Mouse (Mus musculus) gastrocnemius, postnatal 25 days (tissue): ENCODE measurements around the gene Edem3. TPM values are rescaled to one million over a fixed set of nuclear protein-coding genes. Genes with fewer than 3 reads are reported as not detected.
"Not testable (repeated sequence)": the region's sequence is repeated elsewhere in the genome, so short reads cannot be mapped to it uniquely, and the experiment has no call there.

Source experiments
- DNase-seq: peaks from one replicate; pipeline ENCODE4 v3.0.0; 2022
- total RNA-seq, 2 experiments: library from RNA; stranded (reverse); gene quantifications; 1 replicate in 1 of 2; 2 replicates in 1 of 2; pipeline ENCODE4 v1.2.3; 2021

Gene Edem3
- total RNA-seq, 2 experiments from 2014 or later, result 19.7 to 21.1 TPM

DNA sequence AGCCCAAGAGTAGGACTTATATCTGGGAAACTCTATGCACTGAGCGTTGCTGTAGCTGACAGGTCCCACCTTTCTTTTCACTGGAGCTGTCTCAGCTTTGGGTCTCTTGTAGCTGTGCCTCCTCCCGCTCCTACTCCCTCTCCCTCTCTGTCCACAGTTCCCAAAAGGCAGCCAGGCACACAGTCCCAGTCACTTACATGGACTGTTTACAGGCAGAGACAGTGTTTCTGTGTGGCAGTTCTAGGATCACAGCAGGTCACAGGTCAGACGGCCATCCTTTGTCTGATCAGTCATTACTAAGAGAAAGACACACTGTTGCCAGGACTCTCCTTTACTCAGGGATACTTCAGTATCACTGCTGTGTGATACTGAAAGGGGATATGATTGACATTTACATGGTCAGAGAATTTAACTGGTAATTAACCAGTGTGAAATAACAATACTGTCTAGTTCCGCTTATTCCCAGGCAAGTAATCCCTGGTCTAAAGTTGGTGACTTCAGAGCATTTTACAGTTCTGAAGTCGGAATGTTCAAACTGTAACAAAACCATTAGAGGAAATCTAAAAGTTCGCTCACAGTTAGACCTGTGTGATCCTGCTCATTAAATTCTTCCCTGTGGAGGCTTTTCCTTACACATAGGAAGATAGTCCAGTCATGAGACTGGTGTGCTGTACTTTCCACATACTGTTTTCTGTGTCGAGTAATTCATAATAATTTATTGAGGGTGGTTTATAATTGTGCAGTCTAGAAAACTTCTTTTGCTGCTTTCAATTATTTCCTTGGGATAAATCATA, 55.7 kb downstream of the Edem3 start:
- DNase-seq, result no peak

DNA sequence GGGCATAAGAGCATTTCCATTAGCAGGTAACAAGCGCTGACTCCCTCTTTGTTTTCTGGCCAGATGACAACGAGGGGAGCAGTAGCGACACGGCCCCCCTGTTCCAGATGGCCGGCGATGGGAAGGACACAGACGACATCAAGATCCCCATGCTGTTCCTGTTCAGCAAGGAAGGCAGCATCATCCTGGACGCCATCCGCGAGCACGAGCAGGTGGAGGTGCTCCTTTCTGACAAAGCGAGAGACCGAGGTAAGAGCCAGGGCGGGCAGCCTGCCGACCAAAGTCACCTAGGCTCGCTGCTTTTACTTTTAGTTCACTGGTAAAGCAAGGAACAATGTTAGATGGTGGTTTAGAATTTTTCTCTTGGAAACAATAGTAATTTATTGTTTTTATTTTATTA, 56.3 kb downstream of the Edem3 start:
- no peak for DNase-seq

DNA sequence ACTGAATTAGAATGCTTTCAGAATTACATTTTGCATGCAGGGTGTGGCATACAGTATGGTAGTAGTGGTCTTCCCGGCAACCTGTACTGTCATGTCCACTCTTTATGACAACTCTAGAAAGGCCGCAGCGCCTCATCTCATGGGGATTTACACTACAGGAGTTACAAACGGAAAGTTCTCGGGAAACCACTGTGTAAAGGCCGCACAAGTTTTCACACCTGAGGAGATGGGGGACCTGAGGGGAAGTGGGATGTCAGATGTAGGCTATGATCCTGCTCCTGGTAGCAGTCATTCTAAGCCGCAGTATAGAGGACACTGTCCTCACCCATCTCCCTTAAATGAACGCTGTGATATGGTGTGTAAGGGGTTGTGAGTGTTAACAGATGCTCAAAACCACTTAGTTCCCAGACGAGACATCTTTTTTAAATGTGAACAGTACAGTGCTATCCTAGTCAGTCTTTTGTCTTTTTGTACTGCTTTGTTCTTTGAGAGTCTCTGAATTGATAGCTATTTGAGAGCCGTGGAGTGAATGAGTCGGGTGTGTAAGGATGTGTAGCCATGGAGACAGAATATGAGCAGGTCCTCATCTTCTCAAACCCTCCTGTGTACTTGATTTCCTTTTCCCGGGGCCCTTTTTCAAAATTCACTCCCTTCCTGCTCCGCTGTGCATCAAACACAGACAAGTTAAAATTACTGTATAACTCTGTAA, 57.0 kb downstream of the Edem3 start:
- no peak for DNase-seq

DNA sequence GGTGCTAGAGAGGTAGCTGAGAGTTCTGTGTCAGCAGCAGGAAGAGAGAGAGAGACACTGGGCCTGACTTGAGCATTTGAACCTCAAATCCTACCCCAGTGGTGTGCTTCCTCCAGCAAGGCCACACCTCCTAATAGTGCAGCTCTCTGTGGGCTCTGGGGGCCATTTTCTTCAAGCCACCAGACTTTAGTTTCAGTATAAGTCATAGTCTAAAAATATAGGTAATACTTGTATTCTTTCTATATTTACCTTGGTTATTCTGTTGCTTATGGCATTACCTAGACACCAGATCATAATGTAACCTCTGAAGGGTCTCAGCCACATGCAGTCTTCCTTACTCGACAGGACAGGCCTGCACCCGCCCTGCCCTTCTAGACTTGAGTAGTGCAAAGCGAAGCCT, 60.9 kb downstream of the Edem3 start:
- no peak for DNase-seq

DNA sequence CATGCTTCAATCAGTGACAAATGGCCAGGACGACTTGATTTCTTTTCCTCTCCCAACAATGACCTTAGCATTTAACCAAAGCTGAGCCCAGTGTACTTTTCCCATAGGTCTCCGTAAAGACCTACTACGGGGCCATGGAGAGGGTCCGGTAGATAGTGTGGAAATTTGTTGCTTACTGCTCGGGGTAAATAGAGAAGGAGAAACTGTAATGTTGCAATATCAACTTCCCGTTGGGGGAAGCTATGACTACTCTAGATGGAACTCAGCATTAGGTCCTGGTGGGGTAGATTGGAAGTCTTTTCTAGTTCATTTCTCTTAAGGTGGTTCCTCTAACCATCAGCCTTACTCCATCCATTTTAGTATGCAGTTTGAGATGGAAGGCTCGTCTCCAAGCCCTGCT, 64.0 kb downstream of the Edem3 start:
- DNase-seq, result no peak

DNA sequence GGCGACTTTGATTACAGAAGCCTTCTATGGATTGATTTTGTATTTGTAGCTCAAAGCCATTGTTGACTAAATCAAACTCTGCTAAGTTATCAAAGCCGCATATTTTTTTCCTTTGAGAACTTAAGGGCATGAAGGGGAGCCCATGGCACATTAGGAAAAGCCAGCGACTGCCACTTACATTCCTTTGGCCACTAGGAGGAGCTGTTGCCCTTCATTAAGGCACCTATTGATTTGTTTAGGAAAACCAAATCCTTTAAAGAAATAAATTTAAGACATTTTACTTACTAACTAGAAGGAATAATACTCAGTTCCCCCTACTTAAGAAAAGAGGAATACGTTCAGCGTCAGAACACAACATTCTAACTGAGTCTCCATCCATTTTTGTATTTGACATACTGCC, 65.3 kb downstream of the Edem3 start:
- DNase-seq, result no peak

DNA sequence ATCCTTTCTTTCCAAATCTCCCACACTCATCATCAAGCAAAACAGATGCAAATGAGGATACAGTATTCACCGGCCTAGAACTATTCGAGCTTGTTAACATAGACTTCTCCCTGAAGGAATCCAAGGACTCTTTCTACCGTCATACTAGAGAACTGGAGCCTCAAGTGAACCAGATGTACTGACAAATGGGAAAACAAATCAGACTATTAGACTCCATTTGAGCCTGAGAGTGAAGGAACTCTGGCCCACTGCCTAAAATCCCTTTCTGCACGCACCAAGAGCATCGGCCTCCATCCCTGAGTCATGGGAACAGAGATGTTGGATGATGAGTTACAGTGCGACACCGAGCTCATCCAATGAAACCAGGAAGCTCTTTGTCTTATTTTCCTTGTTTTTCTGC, 69.9 kb downstream of the Edem3 start:
- peak; percentile 14 for DNase-seq

DNA sequence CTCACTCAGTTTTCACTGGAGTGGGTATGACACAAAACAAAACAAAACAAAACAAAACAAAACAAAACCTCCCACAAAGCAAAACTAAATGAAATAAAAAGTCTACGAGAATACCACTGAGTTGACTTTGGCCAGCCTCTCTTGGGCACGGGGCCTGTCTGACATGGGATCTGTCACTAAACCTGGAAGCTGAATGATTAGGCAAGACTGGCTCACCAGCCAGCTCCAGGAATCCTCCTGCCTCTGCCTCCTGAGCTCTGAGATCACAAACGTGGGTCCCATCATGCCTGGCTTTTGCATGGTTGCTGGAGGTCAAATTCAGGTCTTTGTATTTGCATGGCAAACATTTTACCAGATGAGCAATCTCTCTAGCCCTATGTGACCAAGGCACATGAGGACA, 76.6 kb downstream of the Edem3 start:
- DNase-seq, result no peak

DNA sequence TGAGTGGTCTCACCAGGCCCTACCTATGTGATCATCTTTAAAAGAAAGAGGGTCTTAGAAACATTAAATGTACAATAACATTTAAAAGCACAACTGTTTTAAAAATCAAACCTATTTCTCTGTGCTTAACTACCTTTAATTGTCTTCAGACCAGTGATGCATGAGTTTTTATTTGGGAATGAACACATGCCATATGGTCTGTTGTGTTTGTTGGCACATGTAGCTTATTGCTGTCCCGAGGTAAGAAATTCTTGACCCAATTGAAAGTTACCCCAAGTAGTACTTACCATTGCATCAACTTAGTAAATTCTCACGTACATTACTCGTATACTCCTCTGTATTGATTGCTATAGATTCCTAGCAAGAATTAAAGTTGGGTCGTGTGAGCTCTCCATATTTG, 80.1 kb downstream of the Edem3 start:
- no peak for DNase-seq

DNA sequence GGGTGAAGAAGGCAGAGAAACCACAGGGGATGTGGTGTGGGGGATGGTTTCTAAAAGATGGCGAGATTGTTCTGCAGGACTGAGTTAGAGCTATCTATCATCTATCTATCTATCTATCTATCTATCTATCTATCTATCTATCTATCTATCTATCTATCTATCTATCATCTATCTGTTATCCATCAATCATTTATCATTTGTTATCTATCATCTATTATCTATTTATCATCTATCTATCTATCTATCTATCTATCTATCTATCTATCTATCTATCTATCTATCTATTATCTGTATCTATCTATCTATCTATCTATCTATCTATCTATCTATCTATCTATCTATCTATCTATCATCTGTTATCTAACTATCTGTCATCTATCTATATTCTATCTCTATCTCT, 85.2 kb downstream of the Edem3 start:
- DNase-seq, result not testable (repeated sequence)

DNA sequence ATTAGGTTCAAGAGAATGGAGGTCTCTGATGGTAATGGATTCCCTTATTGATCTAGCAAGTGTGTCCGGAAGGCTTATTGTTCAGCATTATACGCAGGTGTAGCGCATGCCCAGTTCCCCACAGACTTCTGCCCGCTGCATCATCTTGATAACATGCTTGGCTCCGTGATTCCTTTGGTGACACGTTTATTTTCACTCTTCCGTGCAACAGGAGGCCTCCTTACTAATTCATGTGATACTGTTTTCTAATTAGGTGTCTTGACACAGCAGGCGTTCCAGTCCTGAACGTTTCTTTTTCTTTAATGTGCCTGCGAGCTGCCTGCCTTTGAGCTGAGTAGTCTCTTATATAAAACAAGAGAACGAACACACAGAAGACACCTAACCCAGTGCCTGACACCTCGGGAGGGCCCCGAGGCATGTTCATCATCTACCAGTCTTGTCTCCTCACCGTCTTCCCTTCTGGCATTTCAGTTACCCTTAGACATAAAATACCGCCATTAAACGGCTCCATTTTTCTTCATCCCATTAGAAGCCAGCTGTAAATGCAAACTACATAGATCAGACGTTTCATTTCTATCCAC, 90.2 kb downstream of the Edem3 start:
- DNase-seq, result no peak

DNA sequence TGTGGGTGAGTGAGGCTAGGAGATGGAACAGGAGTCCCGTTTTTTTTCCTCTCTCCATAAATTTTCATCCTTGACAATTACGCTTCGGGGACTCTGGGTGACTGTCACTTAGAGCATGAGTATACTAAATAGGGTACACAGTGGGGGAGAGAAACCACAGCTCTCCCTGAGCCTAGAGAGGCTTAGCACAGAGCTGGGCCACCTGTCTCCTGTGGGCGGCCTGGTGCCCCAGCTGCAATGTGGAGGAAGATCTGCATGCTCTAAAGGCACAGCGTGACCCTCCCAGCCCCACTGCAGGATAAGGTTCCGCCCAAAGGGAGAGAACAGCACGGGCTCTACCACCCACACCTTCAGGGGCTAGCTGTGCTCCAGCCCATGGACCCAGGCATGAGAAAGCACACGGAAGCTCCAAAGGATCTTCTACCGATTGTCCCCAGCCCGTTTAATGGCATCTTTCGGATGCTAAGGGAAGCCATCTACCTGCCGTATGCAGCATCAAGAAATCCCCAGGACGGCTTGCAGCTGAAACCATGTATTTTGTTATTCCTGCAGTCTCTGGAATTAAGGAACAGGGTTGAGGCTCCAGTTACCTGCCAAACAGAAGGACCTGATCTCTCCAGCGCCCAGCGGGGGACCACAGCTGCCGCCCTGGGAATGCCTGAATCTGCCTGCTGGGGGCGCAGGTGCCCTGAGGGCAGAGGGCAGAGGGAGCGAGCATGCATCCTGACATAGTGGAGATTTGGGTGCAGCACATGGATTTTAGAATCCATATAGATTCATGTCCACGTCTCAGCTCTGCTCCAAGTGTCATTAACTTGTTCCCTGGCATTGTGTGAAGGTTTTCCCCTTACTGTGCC, 91.0 kb downstream of the Edem3 start:
- DNase-seq, result no peak

DNA sequence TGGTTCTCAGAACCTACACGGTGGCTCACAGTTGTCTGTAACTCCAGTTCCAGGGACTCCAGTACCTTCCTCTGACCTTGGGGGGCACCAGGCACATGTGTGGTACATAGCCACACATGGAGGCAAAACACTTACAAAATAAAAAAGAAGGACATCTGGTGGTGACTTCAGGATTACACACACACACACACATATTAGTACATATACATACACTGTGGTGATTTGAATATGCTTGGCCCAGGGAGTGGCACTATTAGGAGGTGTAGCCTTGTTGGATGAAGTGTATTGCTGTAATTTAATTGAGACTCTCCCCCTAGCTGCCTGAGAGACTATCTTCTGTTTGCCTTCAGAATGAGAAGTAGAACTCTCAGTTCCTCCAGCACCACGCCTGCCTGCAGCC, 93.1 kb downstream of the Edem3 start:
- no peak for DNase-seq

DNA sequence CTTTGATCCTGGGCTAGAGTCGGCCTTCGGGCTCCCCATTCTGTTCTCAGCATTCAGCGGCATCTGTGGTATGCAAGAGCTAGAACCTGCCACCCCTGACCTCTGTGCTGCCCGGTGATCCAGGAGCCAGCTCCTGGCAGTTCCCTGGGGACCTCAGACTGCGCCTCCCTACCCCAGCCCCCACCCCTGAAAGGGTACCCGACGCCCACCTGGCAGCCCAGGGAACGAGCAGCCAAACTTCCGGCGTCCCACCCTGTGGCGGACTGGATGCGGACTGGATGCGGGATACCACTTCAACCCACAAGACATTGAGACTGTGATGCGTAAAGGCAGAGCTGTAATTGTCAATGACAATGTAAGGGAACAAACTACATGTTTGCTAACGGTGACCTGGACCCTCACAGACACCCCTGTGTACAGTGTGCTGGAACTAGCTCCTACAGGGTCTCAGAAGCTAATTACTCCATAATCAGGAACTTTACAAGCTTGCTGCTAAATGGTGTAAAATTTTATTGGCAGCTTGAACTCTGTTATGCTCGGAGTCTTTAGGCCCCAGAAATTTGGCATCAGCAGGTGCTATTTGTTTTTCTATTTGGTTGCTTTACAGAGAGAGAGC, 94.9 kb downstream of the Edem3 start:
- no peak for DNase-seq

DNA sequence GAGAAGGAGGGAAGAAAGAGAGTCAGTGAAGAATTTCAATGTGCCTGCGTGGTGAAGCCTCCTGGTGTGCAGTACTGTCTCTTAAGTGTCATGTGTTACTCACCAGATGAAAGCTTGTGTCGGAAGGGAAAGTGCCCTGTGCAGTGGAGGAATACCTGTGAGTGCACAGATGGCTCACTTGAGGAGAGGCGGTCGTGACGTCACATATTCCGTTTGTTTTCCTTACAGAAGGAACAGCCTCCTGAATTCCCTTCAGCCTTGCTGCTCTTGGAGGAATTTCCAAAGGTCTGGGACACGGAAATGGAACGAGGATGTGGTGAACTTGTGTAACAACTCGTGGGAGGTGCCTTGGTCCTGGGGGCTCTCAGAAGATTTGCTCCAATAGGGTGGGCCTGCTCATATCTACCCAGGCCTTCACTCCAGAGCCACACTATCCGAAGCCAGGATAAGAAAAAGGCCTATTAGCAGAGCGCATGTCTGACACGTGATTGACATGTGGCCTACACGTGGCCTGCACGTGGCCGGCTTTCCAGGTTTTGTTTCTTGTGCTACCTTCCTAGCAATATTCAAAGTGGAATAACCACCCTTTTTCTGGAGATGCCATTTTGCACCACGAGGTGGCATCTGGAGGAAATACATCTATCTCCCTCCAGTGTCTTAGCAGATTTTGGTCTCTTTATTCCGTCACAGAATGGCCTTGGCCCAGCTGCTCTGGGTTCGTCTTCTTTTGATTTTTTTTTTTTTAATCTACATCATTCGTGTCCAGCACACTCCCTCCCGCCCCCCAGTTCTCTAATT, 96.1 kb downstream of the Edem3 start:
- DNase-seq, result no peak

DNA sequence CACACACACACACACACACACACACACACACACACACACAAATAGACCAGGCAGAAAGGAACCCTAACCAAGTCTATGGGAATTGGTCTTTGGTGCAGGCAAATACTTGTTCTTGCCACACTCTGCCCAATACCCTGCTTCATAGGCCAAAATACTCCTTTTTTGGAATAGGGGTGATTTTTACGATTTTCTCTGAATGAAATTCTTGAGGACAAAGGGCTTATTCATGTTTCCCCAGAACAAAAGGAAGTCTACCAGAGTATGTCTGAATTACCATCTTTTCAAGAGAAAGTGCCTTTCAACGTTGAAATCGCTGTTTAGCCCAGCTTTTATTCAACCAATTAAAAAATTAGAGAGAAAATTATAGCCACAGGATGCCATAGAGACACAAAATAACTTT, 96.8 kb downstream of the Edem3 start:
- no peak for DNase-seq

DNA sequence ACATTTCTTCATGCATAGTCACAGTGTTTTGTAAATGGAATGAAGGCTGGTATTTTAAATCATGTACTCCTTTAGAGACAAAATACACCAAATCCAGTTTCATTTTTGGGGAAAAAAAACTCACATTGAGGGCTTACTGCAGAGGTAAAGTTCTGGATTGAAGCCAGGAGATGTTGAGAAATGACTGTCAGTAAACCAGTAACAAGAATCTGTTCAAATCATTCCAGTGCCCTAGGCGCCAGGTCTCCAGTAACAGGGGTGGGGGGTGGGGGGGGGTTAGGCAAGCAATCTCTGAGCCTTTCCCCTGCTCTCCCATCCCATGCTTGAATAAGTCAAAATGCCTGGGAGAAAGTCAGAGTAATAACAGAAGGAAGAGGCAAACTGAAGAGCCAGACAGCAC, 100.4 kb downstream of the Edem3 start:
- DNase-seq, result no peak

DNA sequence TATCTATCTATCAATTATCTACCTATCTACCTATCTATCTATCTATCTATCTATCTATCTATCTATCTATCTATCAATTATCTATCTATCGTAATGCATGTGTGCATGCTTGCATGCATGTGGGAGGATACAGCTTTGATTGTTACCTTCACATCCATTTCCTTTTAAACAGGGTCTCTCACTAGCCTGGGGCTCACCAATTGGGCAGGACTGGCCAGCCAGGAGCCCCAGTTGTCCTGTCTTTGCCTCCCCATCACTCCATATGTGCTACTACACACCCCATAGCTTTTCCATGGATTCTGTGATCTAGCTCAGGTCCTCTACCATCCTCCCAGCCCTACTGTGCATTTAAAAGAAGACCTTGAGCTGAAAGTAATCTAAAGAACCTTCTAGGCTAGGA, 103.3 kb downstream of the Edem3 start:
- DNase-seq, result no peak

DNA sequence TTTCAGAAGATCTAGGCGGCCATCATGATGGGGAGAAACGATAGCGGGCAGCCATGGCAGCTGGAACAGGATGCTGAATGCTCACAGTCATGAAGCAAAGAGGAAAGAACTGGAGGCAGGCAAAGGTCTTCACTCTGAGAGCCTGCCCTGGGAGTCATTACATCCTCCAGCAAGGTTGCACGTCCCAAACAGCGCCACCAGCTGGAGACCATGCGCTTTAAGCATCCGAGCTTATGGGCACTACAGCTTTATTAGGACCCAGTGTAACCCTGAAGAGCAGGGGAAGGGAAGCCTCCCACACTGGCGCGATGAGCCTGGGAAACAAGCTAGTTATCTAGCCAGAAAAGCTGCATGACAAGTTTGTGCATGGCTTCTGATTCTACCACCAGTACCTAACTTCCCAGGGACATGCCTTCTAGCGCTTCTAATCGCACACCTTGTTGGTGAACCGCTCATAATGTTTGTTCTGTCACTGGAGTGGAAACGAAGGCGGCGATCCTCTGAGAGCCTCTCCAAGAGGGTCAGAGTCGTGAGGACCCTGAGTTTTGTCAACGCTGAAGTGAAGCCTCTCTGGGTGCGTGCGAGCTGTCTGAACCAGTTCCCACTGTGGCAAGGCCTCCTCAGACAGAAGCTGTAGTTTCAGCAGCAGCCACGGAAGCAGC, 106.3 kb downstream of the Edem3 start:
- no peak for DNase-seq

DNA sequence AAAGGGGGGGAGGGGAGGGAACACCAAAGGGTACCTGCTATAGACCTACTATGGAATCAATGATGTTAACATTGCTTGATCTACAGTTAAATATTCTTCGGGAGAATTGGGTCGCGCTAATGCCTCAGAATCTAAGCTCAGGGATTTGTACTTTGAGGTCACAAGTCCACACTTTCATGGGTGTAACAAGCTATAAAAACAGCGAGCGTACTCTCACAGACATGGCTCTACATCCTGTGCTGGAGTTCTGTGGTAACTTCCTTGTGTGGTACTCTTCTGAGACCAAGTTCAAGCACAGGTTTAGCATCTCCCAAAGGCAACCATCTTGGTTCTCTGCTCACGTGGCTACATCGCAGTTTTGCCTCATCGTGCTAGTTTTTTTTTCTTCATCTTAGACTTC, 106.9 kb downstream of the Edem3 start:
- no peak for DNase-seq
